Mouse (Mus musculus): ENCODE data around the gene Ahr. TPM values are rescaled to one million over a fixed set of nuclear protein-coding genes. Genes with fewer than 3 reads are reported as not detected.
A peak's percentile ranks its signal among the peaks of the same experiment; 100 is the strongest.

The Ahr gene
- polyA plus RNA-seq, 1 experiment from 2014 or later = 4.5 TPM

- under 1% methylated on average over 49 of the region's 49 CpGs for WGBS
- no peaks in the 10 kb centered on the region for H3K27me3 ChIP-seq (replicated peaks)
- peak overlapping the region; percentile 83 for H3K9ac ChIP-seq (replicated peaks)
- 0 out of 2 replicates have a peak, but pooled peaks cover 9% of the 10 kb centered on the region for H3K4me1 ChIP-seq
- no peaks in the 10 kb centered on the region for H3K36me3 ChIP-seq
- ATAC-seq (ENCODE audit: low FRiP score) = peak; percentile 87
- peak overlapping the region; percentile 78 for H3K27ac ChIP-seq (replicated peaks)
- H3K4me2 ChIP-seq = peak overlapping the region; percentile 94
- no peaks in the 10 kb centered on the region for H3K9me3 ChIP-seq (replicated peaks)
- peak overlapping the region; percentile 90 for H3K4me3 ChIP-seq (replicated peaks)
Measured at GRCm38 (mm10) chr12:35534114-35534753, 604 bp downstream of the Ahr start.

- Histone ChIP-seq H3K27ac (replicated peaks) (peak overlapping the region; percentile 78; the same call in 1 of the 2 replicates), H3K4me2 (peak overlapping the region; percentile 94), H3K27me3 (replicated peaks) (no peaks in the 10 kb centered on the region), H3K9me3 (replicated peaks) (no peaks in the 10 kb centered on the region), H3K9ac (replicated peaks) (peak overlapping the region; percentile 83), H3K4me3 (replicated peaks) (peak overlapping the region; percentile 90), H3K4me1 (0 out of 2 replicates have a peak, but pooled peaks cover 9% of the 10 kb centered on the region), H3K36me3 (no peaks in the 10 kb centered on the region)
- ATAC-seq (ENCODE audit: low FRiP score) = no peak
Measured at GRCm38 (mm10) chr12:35533748-35534113, 1.1 kb downstream of the Ahr start.

GRCm38 (mm10) chr12:35533133-35533532, 1.7 kb downstream of the Ahr start:
- H3K27ac ChIP-seq (replicated peaks) = no peak overlapping the region
- 0 out of 2 replicates have a peak overlapping the region, but pooled peaks have one; percentile 6 for H3K4me3 ChIP-seq (replicated peaks)
- ATAC-seq (ENCODE audit: low FRiP score) = no peak
- peak overlapping the region; percentile 9; the same call in 1 of the 2 replicates for H3K4me2 ChIP-seq
- no peaks in the 10 kb centered on the region for H3K36me3 ChIP-seq
- H3K9me3 ChIP-seq (replicated peaks) = no peaks in the 10 kb centered on the region
- 0 out of 2 replicates have a peak, but pooled peaks cover 9% of the 10 kb centered on the region for H3K4me1 ChIP-seq
- H3K27me3 ChIP-seq (replicated peaks) = no peaks in the 10 kb centered on the region
- no peak overlapping the region for H3K9ac ChIP-seq (replicated peaks)
- WGBS = 72% methylated on average over 5 of the region's 5 CpGs

- no peak for ATAC-seq (ENCODE audit: low FRiP score)
- Histone ChIP-seq H3K4me1 (0 out of 2 replicates have a peak, but pooled peaks cover 9% of the 10 kb centered on the region), H3K27me3 (replicated peaks) (no peaks in the 10 kb centered on the region), H3K27ac (replicated peaks) (no peak overlapping the region), H3K9ac (replicated peaks) (no peak overlapping the region), H3K4me2 (peak overlapping the region; percentile 23; the same call in 1 of the 2 replicates), H3K36me3 (no peaks in the 10 kb centered on the region), H3K4me3 (replicated peaks) (no peak overlapping the region), H3K9me3 (replicated peaks) (no peaks in the 10 kb centered on the region)
- 19% methylated on average over 5 of the region's 5 CpGs for WGBS
Measured at GRCm38 (mm10) chr12:35532151-35532550, 2.7 kb downstream of the Ahr start.

- H3K9ac ChIP-seq (replicated peaks) = no peak overlapping the region
- no peak for ATAC-seq (ENCODE audit: low FRiP score)
- H3K27ac ChIP-seq (replicated peaks) = no peak overlapping the region
Measured at GRCm38 (mm10) chr12:35530587-35530986, 4.3 kb downstream of the Ahr start.

GRCm38 (mm10) chr12:35527429-35527828, 7.4 kb downstream of the Ahr start:
- no peak overlapping the region for H3K9ac ChIP-seq (replicated peaks)
- H3K27me3 ChIP-seq (replicated peaks) = no peaks in the 10 kb centered on the region
- H3K36me3 ChIP-seq = peaks cover 3% of the 10 kb centered on the region; the same call in 1 of the 2 replicates
- ATAC-seq (ENCODE audit: low FRiP score) = no peak
- H3K4me2 ChIP-seq = no peak overlapping the region
- H3K4me1 ChIP-seq = no peaks in the 10 kb centered on the region
- WGBS = 61% methylated on average over 6 of the region's 6 CpGs
- H3K27ac ChIP-seq (replicated peaks) = no peak overlapping the region
- H3K4me3 ChIP-seq (replicated peaks) = no peak overlapping the region
- no peaks in the 10 kb centered on the region for H3K9me3 ChIP-seq (replicated peaks)

More at GRCm38 (mm10) chr12:35530587-35530986, 4.3 kb downstream of the Ahr start:
- Histone ChIP-seq H3K4me2 (no peak overlapping the region), H3K27me3 (replicated peaks) (no peaks in the 10 kb centered on the region), H3K9me3 (replicated peaks) (no peaks in the 10 kb centered on the region), H3K36me3 (no peaks in the 10 kb centered on the region), H3K4me1 (0 out of 2 replicates have a peak, but pooled peaks cover 9% of the 10 kb centered on the region), H3K4me3 (replicated peaks) (no peak overlapping the region)

- H3K4me1 ChIP-seq = no peaks in the 10 kb centered on the region
- H3K27me3 ChIP-seq (replicated peaks) = no peaks in the 10 kb centered on the region
- H3K27ac ChIP-seq (replicated peaks) = no peak overlapping the region
- no peak for ATAC-seq (ENCODE audit: low FRiP score)
- H3K36me3 ChIP-seq = peaks cover 3% of the 10 kb centered on the region; the same call in 1 of the 2 replicates
- no peak overlapping the region for H3K9ac ChIP-seq (replicated peaks)
- WGBS = 93% methylated on average over 9 of the region's 9 CpGs
- no peaks in the 10 kb centered on the region for H3K9me3 ChIP-seq (replicated peaks)
- H3K4me2 ChIP-seq = no peak overlapping the region
- H3K4me3 ChIP-seq (replicated peaks) = no peak overlapping the region
Measured at GRCm38 (mm10) chr12:35522585-35523103, 12.2 kb downstream of the Ahr start.

- no peaks in the 10 kb centered on the region for H3K27me3 ChIP-seq (replicated peaks)
- no peak overlapping the region for H3K9ac ChIP-seq (replicated peaks)
- H3K9me3 ChIP-seq (replicated peaks) = no peaks in the 10 kb centered on the region
- H3K4me3 ChIP-seq (replicated peaks) = no peak overlapping the region
- no peak for ATAC-seq (ENCODE audit: low FRiP score)
- no peak overlapping the region for H3K27ac ChIP-seq (replicated peaks)
- H3K4me1 ChIP-seq = no peaks in the 10 kb centered on the region
- no peaks in the 10 kb centered on the region for H3K36me3 ChIP-seq
- 79% methylated on average over 3 of the region's 3 CpGs for WGBS
- no peak overlapping the region for H3K4me2 ChIP-seq
Measured at GRCm38 (mm10) chr12:35515621-35516020, 19.2 kb downstream of the Ahr start.

GRCm38 (mm10) chr12:35514671-35515070, 20.2 kb downstream of the Ahr start:
- H3K9ac ChIP-seq (replicated peaks) = no peak overlapping the region
- 75% methylated on average over 2 of the region's 2 CpGs for WGBS
- no peaks in the 10 kb centered on the region for H3K9me3 ChIP-seq (replicated peaks)
- ATAC-seq (ENCODE audit: low FRiP score) = no peak
- H3K4me1 ChIP-seq = no peaks in the 10 kb centered on the region
- no peaks in the 10 kb centered on the region for H3K36me3 ChIP-seq
- H3K4me2 ChIP-seq = no peak overlapping the region
- H3K27ac ChIP-seq (replicated peaks) = no peak overlapping the region
- H3K27me3 ChIP-seq (replicated peaks) = no peaks in the 10 kb centered on the region
- H3K4me3 ChIP-seq (replicated peaks) = no peak overlapping the region

- ATAC-seq (ENCODE audit: low FRiP score) = no peak
- Histone ChIP-seq H3K4me2 (no peak overlapping the region), H3K4me3 (replicated peaks) (no peak overlapping the region), H3K36me3 (peaks cover 8% of the 10 kb centered on the region; the same call in 1 of the 2 replicates), H3K9me3 (replicated peaks) (no peaks in the 10 kb centered on the region), H3K4me1 (no peaks in the 10 kb centered on the region), H3K9ac (replicated peaks) (no peak overlapping the region), H3K27me3 (replicated peaks) (no peaks in the 10 kb centered on the region), H3K27ac (replicated peaks) (no peak overlapping the region)
- whole genome bisulfite sequencing = 93% methylated on average over 5 of the region's 5 CpGs
Measured at GRCm38 (mm10) chr12:35510711-35511110, 24.1 kb downstream of the Ahr start.

- Histone ChIP-seq H3K4me2 (no peak overlapping the region), H3K36me3 (peaks cover 19% of the 10 kb centered on the region), H3K27me3 (replicated peaks) (no peaks in the 10 kb centered on the region), H3K9ac (replicated peaks) (no peak overlapping the region), H3K4me1 (no peaks in the 10 kb centered on the region), H3K27ac (replicated peaks) (no peak overlapping the region), H3K9me3 (replicated peaks) (no peaks in the 10 kb centered on the region), H3K4me3 (replicated peaks) (no peak overlapping the region)
- no peak for ATAC-seq (ENCODE audit: low FRiP score)
- WGBS = 89% methylated on average over 2 of the region's 2 CpGs
Measured at GRCm38 (mm10) chr12:35506383-35506782, 28.5 kb downstream of the Ahr start.

GRCm38 (mm10) chr12:35504081-35504480, 30.8 kb downstream of the Ahr start:
- 90% methylated on average over 15 of the region's 15 CpGs for WGBS
- Histone ChIP-seq H3K36me3 (peaks cover 16% of the 10 kb centered on the region), H3K27me3 (replicated peaks) (no peaks in the 10 kb centered on the region), H3K4me1 (no peaks in the 10 kb centered on the region), H3K4me2 (no peak overlapping the region), H3K9ac (replicated peaks) (no peak overlapping the region), H3K4me3 (replicated peaks) (no peak overlapping the region), H3K9me3 (replicated peaks) (no peaks in the 10 kb centered on the region), H3K27ac (replicated peaks) (no peak overlapping the region)
- no peak for ATAC-seq (ENCODE audit: low FRiP score)

Data from neural tube, embryonic 15.5 days (tissue).